Mouse (Mus musculus) heart, adult 2 months (tissue): ENCODE data around the gene Wdr45. TPM values are rescaled to one million over a fixed set of nuclear protein-coding genes. Genes with fewer than 3 reads are reported as not detected.
A peak's percentile ranks its signal among the peaks of the same experiment; 100 is the strongest.
"Not testable (repeated sequence)": the region's sequence is repeated elsewhere in the genome, so short reads cannot be mapped to it uniquely, and the experiment has no call there.

Source experiments
- DNase-seq, 2 experiments: peaks; one replicate each; pipeline ENCODE4 v3.0.0; 2021
- H3K27ac ChIP-seq: fragments of 200-600 bp; 2 replicates; pipeline ENCODE4 v1.8.1; 2022
- H3K27me3 ChIP-seq: fragments of 200-500 bp; 2 replicates; pipeline ENCODE4 v1.6.1; 2012; ENCODE audit warnings: mild to moderate bottlenecking, low read length, inconsistent platforms, mixed read lengths; ENCODE audit not compliant: control insufficient read depth, insufficient read depth
- H3K36me3 ChIP-seq: fragments of 200-500 bp; 2 replicates; pipeline ENCODE4 v1.6.1; 2012; ENCODE audit warnings: low read length, inconsistent platforms; ENCODE audit not compliant: control insufficient read depth, insufficient read depth
- H3K4me1 ChIP-seq: fragments of 200-500 bp; 2 replicates; pipeline ENCODE4 v1.6.1; 2011; ENCODE audit warnings: low read length; ENCODE audit not compliant: control insufficient read depth, insufficient read depth
- H3K4me3 ChIP-seq: fragments of 200-600 bp; 2 replicates; pipeline ENCODE4 v1.8.1; 2022
- H3K79me2 ChIP-seq: fragments of 200-500 bp; replicated peaks from 2 replicates; pipeline ENCODE4 v1.6.1; 2012; ENCODE audit warnings: mild to moderate bottlenecking, inconsistent platforms, low read length, moderate library complexity, mixed read lengths; ENCODE audit not compliant: control insufficient read depth, insufficient read depth
- H3K9ac ChIP-seq: fragments of 200-500 bp; 2 replicates; pipeline ENCODE4 v1.6.1; 2012; ENCODE audit warnings: low read depth, mild to moderate bottlenecking, control low read depth, inconsistent platforms, low read length, mixed read lengths
- CTCF ChIP-seq: fragments of 200-600 bp; IDR thresholded peaks from 2 replicates; pipeline ENCODE4 v1.8.1; 2022; ENCODE audit warnings: antibody characterized with exemption, mild to moderate bottlenecking, moderate library complexity
- EP300 ChIP-seq: fragments of 200-500 bp; IDR thresholded peaks from 2 replicates; pipeline ENCODE4 v1.6.1; 2011; ENCODE audit warnings: low read depth, low read length, control low read depth; ENCODE audit not compliant: insufficient read depth
- POLR2A ChIP-seq: fragments of 200-500 bp; IDR thresholded peaks from 2 replicates; pipeline ENCODE4 v1.6.1; 2011; ENCODE audit warnings: mild to moderate bottlenecking, low read depth, low read length, control low read depth; ENCODE audit not compliant: insufficient read depth
- WGBS: fragments of 180-500 bp; shearing (Covaris S2); methylation state at CpG from one replicate; pipeline ENCODE4 v1.1.7; 2018; 5-methylcytosine and 5-hydroxymethylcytosine counted together
- intact Hi-C: fragments of 180-260 bp; cut with DNase I; formaldehyde crosslinking; loops from one replicate; pipeline ENCODE4 v1.15.1; 2025
- polyA plus RNA-seq: library from polyadenylated mRNA; depleted of rRNA; stranded (reverse); fragments of >200 nt; gene quantifications from 2 replicates; pipeline ENCODE4 v1.2.3, GENCODE M21; 2012
- total RNA-seq, 2 experiments: library from RNA; stranded (reverse); gene quantifications; 2 replicates each; pipeline ENCODE4 v1.2.3; 2021

The Wdr45 gene
- total and polyA plus RNA-seq, 3 experiments, result 41.3 to 48.3 (median 42.5) TPM

DNA sequence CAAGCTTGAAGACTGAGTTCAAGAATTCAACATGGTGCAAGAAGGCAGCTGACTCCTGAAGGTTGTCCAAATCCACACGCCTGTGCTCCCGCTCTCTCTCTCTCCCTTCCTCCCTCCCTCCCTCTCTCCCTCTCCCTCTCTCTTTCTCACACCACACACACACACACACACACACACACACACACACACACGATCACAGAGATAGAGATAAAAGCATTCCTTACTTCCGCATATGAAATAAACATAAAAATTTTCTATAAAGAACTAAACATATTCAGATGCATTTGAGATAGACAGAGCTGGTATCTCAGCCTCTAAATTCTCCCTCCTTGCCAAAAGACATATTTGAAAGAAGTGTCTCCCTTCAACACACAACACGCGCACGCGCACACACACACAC, 31.3 kb downstream of the Wdr45 start:
- intact Hi-C loops, result no loop called here
- H3K4me1 ChIP-seq, result no peaks in the 10 kb centered on the region
- no peak for DNase-seq
- H3K36me3 ChIP-seq, result no peaks in the 10 kb centered on the region
- no peak for TF ChIP-seq CTCF
- no peak for TF ChIP-seq POLR2A
- TF ChIP-seq EP300, result no peak
- H3K4me3 ChIP-seq, result no peak overlapping the region
- WGBS, result 84% methylated on average over 8 of the region's 8 CpGs
- no peaks in the 10 kb centered on the region for H3K79me2 ChIP-seq
- H3K9ac ChIP-seq, result no peak overlapping the region
- H3K27ac ChIP-seq, result no peak overlapping the region
- no peaks in the 10 kb centered on the region for H3K27me3 ChIP-seq

DNA sequence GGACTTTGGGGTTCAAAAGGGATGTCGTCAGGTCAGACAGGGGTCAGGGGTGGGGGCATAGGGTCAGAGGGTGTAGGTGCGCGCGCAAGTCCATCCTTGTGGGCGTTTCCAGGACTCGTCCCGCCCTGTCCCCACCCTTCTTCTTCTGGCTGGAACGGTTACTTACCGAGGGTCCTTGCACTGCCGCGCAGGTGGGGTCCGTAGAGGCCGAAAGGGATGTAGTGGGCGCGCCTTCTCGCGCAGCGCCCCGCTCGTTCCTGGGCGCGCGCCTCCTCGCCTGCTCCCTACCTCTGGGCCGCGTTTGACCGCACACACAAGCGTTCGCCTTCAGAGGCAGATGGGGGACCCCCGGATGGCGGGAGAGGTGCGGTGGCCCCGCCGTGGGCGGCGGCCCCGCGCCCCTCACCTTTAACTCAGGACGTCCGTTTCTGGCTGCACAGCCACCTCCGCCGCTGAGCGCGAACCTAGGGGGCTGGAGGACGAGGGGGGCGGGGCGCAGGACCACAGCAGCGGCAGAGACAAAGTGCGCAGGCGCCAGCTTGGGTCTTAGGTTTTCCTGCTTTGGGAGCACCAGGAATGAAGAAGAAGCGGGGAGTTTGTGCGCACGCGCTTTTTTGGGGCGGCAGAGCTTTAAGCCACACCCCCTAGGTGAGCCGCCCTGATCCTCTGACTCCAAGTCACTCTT, 36.4 kb downstream of the Wdr45 start, which contains the start of gene Ccdc120:
Ccdc120 (minus strand) TSS at position 474 of the 685 bp plus-strand sequence.
- 7% methylated on average over 55 of the region's 56 CpGs for WGBS
- TF ChIP-seq EP300 (no peak), CTCF (no peak)
- DNase-seq, result peak; percentile 65 to 66
- Histone ChIP-seq H3K27me3 (no peaks in the 10 kb centered on the region), H3K4me1 (no peaks in the 10 kb centered on the region), H3K9ac (peak within 1 kb of the TSS; percentile 74), H3K4me3 (peak within 1 kb of the TSS; percentile 53), H3K36me3 (no peaks in the 10 kb centered on the region), H3K27ac (no peak within 1 kb of the TSS), H3K79me2 (no peaks in the 10 kb centered on the region)
- intact Hi-C loops, result no loop called here

DNA sequence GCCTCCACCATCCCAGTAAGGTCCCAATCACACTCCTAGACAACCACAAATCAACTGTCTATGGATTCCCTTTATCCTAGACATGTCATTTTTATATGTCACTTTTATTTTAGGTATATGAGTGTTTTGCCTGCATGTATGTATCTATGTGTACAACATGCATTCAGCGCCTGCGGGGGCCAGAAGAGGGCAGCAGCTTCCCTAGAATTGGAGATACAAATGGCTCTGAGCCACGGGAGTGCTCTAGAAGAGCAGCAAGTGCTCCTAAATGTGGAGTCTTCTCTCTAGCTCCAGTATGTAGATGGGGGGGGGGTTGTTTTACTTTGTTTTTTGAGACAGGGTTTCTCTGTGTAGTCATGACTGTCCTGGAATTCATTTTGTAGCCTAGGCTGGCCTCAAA, 39.5 kb downstream of the Wdr45 start:
- TF ChIP-seq CTCF, result peak; percentile 49
- WGBS, result 12% methylated on average over 3 of the region's 3 CpGs
- DNase-seq, result peak in 1 of 2 experiments; percentile 26
- not testable (repeated sequence) for H3K4me1 ChIP-seq, H3K9ac ChIP-seq, H3K27ac ChIP-seq, H3K79me2 ChIP-seq, H3K27me3 ChIP-seq, H3K4me3 ChIP-seq, H3K36me3 ChIP-seq
- intact Hi-C loops, result loop anchor here (1.0 kb wide), 1 partner anchor 23 kb away; no protein-coding TSS in a partner anchor

DNA sequence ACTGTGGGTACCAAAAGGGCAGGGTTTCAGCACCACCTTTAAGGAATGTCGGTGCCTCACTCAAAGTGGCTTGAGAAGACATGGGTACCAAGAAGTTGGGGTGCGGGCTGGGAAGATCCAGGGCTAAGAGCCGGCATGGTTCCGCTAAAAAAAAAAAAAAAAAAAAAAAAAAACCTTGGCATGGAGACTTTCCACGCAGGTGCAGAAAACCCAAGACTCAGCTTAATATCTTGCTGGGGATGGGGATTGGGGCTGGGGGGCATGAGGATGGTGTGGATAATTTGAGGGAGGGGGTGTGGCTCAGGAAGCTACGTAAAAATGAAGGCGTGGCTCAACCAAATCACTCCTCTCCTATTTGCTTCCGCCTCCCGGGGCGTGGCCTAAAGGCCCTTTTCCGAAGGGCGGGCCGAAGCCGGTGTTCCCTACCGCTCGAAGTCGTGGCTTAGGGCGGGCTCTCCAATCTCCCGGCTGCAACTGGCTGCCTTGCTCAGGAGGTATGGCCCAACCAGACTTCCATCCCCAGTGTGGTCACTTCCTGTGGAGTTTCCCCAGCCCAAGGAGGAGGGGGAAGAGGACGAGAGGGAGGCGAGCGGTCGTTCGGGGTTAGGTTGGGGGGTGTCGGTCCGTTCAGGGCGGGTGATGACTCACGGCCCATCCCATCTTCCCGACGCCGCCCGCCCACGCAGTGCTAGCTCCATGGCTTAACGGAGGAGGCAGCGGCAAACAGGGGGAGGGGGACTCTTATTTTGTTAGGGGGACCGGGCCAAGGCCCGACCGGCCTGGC, 48.2 kb downstream of the Wdr45 start, which contains the start of gene Tfe3:
Tfe3 (plus strand) TSS at position 424 of the 784 bp plus-strand sequence.
- H3K79me2 ChIP-seq, result no peaks in the 10 kb centered on the region
- peak; percentile 87 to 95 for DNase-seq
- intact Hi-C loops, result no loop called here
- H3K4me3 ChIP-seq, result peak within 1 kb of the TSS; percentile 63
- H3K36me3 ChIP-seq, result peaks cover 5% of the 10 kb centered on the region
- no peaks in the 10 kb centered on the region for H3K27me3 ChIP-seq
- peak within 1 kb of the TSS; percentile 92 for H3K9ac ChIP-seq
- 24% methylated on average over 38 of the region's 38 CpGs for WGBS
- peaks cover 1% of the 10 kb centered on the region for H3K4me1 ChIP-seq
- H3K27ac ChIP-seq, result peak within 1 kb of the TSS; percentile 88
- TF ChIP-seq EP300 (no peak), POLR2A (peak; percentile 81), CTCF (no peak)

DNA sequence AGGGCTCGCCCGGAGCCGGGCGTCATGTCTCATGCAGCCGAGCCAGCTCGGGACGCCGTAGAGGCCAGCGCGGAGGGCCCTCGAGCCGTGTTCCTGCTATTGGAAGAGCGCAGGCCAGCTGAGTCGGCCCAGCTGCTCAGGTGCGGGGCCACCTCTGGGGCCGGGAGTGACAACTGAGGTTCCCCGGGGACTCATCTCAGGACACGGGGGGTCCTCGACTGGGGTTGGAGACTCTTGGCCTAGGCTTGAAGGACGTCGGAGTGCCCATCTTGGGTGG, 48.7 kb downstream of the Wdr45 start:
- Histone ChIP-seq H3K79me2 (no peaks in the 10 kb centered on the region), H3K36me3 (peaks cover 5% of the 10 kb centered on the region), H3K4me3 (peak overlapping the region; percentile 63), H3K4me1 (peaks cover 1% of the 10 kb centered on the region), H3K27ac (peak overlapping the region; percentile 88), H3K27me3 (no peaks in the 10 kb centered on the region), H3K9ac (peak overlapping the region; percentile 92)
- WGBS, result 15% methylated on average over 21 of the region's 21 CpGs
- DNase-seq, result no peak
- intact Hi-C loops, result no loop called here
- no peak for TF ChIP-seq CTCF
- TF ChIP-seq EP300, result no peak
- no peak for TF ChIP-seq POLR2A
